Mouse (Mus musculus) G1E (cell line): ENCODE results near the gene Ddx59.

Source experiments
- CTCF ChIP-seq: IDR thresholded peaks from 2 replicates; pipeline ENCODE4 v1.5.1; 2012; ENCODE audit warnings: low read depth, low read length, inconsistent platforms, mixed read lengths
- GATA1 ChIP-seq: IDR thresholded peaks from 2 replicates; pipeline ENCODE4 v1.6.1; 2012; ENCODE audit warnings: borderline replicate concordance, low read length, inconsistent platforms, mixed read lengths

DNA sequence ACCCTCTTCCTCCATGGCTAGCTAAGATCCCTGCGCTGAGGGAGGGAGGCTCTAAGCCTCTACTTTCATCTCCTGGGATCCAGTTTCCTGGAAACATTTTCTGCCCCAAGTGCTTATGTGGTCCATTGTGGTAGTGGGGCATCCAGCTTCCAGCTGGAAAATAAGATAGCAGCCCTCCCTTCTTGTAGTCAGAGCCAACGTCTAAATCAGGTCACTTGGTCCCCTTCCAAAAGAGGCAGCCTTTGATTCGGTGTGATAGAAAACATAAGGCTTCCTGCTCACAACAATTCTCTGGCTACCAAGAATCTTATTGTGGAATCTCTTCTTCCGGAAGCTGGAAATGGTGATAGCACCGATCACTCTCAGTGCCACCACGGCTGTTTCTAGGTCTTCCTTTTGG is 33.9 kb upstream of the Ddx59 start:
- TF ChIP-seq CTCF (no peak), GATA1 (no peak)
